Mouse (Mus musculus) NIH3T3 (cell line): ENCODE measurements around the gene Trak1.
"Not testable (repeated sequence)": the region's sequence is repeated elsewhere in the genome, so short reads cannot be mapped to it uniquely, and the experiment has no call there.

ENCODE experiments used
- DNase-seq: peaks from one replicate; pipeline ENCODE4 v3.0.0-alpha.2; 2012; ENCODE audit warnings: low read depth

Gene Trak1

DNA sequence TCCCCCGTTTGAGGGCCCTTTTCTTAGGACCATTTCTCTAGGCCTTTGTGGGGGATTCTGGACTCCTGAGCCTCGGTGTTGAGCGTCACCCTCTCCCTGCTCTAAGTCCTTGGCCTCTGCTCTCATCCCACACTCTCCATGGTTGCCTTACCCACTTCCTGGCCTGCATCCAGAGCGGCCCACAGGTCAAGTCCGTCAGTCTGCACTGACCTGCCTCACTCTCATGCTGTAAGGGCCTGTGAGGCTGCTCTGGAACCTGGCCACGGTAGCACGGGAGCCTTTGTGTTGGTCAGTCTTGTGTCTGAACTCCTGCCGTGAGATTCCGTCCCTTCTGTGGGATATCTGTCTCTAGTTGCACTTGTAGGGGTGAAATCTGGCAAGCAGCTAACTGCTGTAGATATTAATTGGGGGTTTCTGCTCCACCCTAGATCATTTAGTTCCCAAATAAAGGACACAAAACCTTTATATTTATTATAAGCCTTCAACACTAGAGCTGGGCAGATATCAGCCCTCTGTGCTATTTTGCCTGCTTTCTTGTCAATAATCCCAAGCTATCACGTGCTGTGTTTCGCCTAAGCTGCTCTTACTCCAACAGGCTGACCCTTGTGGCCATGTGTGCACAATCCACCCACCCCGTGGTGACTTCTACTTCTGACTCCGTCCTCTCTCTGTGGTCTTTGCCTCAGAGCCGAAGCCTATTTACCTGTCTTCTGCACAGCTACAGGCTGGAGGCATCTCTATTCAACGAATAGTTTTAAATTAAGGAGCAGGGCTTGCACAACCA lies 136.6 kb downstream of the Trak1 start:
- no peak for DNase-seq

DNA sequence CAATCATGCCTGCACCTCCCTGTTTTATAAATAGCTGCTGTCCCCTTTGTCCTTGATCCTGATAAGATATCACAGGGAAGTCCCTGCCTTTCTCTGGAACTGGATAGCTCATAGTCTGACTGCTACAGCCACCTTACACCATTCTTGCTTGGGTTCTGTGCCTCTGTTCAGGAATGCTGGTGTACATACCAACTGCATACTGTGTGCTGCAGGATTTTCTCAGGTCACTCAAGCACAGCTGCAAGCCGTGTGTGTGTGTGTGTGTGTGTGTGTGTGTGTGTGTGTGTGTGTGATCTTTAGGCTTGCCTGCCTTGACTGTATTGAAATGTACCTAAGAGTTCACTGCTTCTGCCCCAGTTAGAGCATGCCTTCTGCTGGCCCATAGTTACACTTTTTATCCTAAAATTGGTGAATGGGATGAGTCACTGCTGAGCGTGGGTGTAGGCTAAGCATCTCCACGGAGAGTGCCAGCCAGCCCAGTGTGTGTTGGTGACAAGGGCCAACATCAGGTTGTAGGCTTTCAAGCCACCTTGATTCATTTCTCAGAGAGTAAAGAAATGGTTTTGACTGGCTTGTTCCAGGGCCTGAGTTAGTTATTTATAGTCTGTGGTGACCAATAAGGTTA lies 138.1 kb downstream of the Trak1 start:
- DNase-seq: peak; percentile 45

GRCm38 (mm10) chr9:121436501-121436900 lies 139.2 kb downstream of the Trak1 start:
- DNase-seq: no peak

DNA sequence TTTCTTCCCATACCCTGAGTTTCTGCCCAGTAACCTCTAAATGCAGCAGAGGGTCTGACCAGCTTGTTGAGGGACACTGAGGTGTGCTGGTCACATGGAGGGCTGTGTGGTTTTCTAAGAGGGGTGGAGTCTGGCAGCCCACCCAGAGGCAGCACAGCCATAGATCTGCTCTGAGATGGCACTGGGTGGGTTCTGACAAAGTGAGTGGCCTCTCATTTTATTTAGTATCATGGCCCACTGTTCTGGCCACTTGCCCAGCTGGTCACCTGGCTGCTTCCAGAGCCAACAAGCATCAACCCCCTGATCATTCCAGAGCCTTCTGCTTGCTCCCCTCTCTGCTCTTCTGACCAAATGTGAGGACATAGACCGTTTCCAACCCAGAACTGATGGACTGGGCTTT lies 144.8 kb downstream of the Trak1 start:
- DNase-seq: no peak

- no peak for DNase-seq
Observed at GRCm38 (mm10) chr9:121443696-121444366, 146.5 kb downstream of the Trak1 start.

DNA sequence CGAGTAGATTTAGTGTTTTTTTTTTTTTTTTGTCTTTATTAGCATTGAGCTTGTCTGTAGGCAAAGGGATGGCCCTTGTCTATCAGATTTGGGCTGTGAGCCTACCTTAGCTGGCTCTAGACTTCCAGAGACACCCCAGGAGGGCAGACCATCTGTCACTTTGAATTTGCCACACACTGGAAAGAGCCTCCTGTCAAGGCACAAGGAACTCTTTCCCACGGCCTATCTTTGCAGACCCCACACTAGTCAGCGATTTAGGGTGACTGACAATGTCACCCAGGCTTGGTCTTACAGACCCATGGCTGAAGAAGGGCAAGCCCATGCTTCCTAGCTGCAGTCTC lies 147.0 kb downstream of the Trak1 start:
- DNase-seq: no peak

- peak; percentile 45 for DNase-seq
Observed at GRCm38 (mm10) chr9:121445364-121445763, 148.1 kb downstream of the Trak1 start.

DNA sequence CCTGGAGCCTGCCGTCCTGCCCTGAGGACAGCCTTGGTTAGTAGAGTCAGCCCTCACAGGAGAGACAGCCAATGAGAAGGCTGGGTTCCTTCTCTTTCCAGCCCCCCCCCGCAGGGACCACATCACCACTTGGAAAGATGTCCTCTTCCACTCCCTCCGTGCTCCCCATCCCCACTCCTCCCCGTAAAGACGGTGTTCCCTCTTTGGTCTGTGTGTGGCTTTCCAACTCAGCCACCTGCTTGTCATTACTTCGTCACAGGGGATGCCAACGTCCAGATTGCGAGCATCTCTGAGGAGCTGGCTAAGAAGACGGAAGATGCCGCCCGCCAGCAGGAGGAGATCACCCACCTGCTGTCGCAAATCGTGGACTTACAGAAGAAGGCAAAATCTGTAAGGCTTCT lies 149.1 kb downstream of the Trak1 start:
- no peak for DNase-seq

GRCm38 (mm10) chr9:121452342-121452942 lies 155.1 kb downstream of the Trak1 start:
- DNase-seq: not testable (repeated sequence)

GRCm38 (mm10) chr9:121454891-121455290 lies 157.6 kb downstream of the Trak1 start:
- DNase-seq: no peak

DNA sequence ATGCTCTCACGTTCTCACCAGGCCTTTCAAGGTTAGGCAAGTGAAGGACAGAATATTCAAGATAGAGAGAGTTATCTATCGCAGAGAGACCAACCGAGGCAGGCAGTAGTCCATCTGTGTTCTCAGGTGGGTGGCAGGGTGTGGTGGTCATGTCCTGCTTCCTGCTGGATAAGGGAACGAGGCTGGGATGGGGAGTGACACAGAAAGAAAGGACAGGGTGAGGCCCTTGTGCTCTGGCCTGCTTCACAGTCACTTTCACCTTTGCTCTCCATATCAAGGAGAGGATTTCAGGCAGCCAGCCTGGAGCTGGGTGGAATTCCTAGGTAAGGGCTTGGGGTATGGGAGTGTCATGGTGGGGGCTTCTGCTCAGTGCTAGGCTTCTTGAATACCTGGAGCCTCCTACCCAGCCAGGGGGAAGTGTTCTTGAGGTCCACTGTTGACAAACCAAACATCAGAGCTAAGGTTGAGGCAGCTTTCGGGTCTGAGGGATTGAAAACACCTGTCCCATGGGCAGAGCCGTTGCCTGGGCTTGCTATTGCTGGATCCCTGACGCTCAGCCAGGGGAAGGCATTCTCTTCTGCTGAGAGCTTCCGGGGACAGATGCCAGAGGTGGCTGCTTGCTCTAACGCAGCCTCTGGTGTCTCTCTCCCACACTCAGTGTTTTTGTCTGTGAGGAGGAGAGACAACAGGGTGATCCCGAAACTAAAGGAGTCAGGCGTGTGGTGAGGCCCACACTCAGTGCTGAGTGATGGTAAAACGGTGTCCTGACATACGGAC lies 159.6 kb downstream of the Trak1 start:
- DNase-seq: no peak

- peak; percentile 65 for DNase-seq
Observed at GRCm38 (mm10) chr9:121458466-121458865, 161.2 kb downstream of the Trak1 start.

DNA sequence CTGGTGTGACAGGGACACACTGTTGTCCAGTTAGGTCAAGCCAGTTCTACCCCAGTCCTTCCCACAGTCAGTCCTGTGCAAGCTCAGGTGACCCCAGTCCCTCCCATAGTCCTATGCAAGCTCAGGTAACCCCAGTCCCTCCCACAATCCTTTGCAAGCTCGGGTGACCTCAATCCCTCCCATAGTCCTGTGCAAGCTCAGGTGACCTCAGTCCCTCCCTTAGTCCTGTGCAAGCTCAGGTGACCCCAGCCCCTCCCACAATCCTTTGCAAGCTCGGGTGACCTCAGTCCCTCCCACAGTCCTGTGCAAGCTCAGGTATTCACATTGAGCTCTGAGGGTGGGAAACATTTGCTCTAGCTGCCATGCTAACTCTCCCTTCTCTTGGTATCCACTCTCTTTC lies 162.6 kb downstream of the Trak1 start:
- no peak for DNase-seq

- DNase-seq: no peak
Observed at GRCm38 (mm10) chr9:121460527-121460926, 163.2 kb downstream of the Trak1 start.

- DNase-seq: no peak
Observed at GRCm38 (mm10) chr9:121467460-121467859, 170.2 kb downstream of the Trak1 start.

DNA sequence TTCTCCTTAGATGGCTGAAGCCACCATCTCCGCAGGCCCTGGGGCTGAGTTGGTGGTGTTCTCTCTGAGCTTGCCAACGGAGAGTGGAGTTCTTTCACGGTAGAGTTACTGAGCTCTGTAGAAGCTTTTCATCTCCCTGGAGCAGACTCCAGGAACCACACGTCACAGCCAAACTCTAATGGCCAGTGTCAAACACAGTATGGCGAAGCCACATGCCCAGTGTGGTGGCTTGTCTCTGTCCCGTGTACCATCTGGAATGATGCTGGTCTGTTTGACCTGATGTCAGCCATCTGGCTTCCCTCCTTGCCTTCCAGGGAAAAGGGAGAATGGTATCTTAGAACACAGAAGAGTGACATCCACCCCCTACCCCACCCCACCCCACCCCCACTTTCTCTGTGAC lies 172.4 kb downstream of the Trak1 start:
- no peak for DNase-seq

- peak; percentile 5 for DNase-seq
Observed at GRCm38 (mm10) chr9:121474771-121475170, 177.5 kb downstream of the Trak1 start.

GRCm38 (mm10) chr9:121475488-121476452 lies 178.5 kb downstream of the Trak1 start:
- no peak for DNase-seq

GRCm38 (mm10) chr9:121477305-121477911 lies 180.1 kb downstream of the Trak1 start:
- peak; percentile 91 for DNase-seq

GRCm38 (mm10) chr9:121479453-121479852 lies 182.2 kb downstream of the Trak1 start:
- peak; percentile 89 for DNase-seq
